Mouse (Mus musculus) CD4-positive naive resting alpha-beta T cell, adult 76 days (primary cell): ENCODE data around the gene Ufsp2. TPM values are rescaled to one million over a fixed set of nuclear protein-coding genes. Genes with fewer than 3 reads are reported as not detected.

ENCODE experiments used
- total RNA-seq: library from RNA; stranded (reverse); gene quantifications from one replicate; pipeline ENCODE4 v1.2.4, GENCODE M21; 2023

Gene Ufsp2
- total RNA-seq, result 11.4 TPM

GRCm38 (mm10) chr8:45975126-45975836 is at the start of gene Ufsp2, which contains the start of gene 1700029J07Rik:
Ufsp2 (plus strand) TSS chr8:45975528.
1700029J07Rik (minus strand) TSS chr8:45975252.

GRCm38 (mm10) chr8:45934582-45935014 is 40.7 kb upstream of the Ufsp2 start, which contains the start of gene Ccdc110:
Ccdc110 (plus strand) TSS chr8:45934619.

GRCm38 (mm10) chr8:45999138-45999783 is 23.9 kb downstream of the Ufsp2 start, which contains the start of gene Lrp2bp:
Lrp2bp (plus strand) TSS chr8:45999303.

GRCm38 (mm10) chr8:46005596-46005995 is 30.3 kb downstream of the Ufsp2 start, which contains the start of gene Ankrd37:
Ankrd37 (minus strand) TSS chr8:46005707.

Other genes starting within 250 kb of the Ufsp2 start
- gene Pdlim3, start 90.1 kb upstream of the Ufsp2 start, total RNA-seq, result not detected
- not detected for gene Ccdc110, start 40.9 kb upstream of the Ufsp2 start, total RNA-seq
- 0.67 TPM for gene 1700029J07Rik, start 276 bp upstream of the Ufsp2 start, total RNA-seq
- not detected for gene Lrp2bp, start 23.8 kb downstream of the Ufsp2 start, total RNA-seq
- 3.8 TPM for gene Ankrd37, start 30.2 kb downstream of the Ufsp2 start, total RNA-seq
- gene Cfap97, start 176.2 kb downstream of the Ufsp2 start, total RNA-seq, result 16.8 TPM
- gene Snx25, start 176.6 kb downstream of the Ufsp2 start, total RNA-seq, result 21.5 TPM
- 42.7 TPM for gene Slc25a4, start 235.8 kb downstream of the Ufsp2 start, total RNA-seq